Mouse (Mus musculus): ENCODE measurements around the gene Dapp1.

The Dapp1 gene

GRCm38 (mm10) chr3:137981382-137981750 is at the start of gene Dapp1:
Dapp1 (minus strand) TSS chr3:137981545.
- DNase-seq (ENCODE audit: low read depth, low spot score): peak; percentile 81

- DNase-seq (ENCODE audit: low read depth, low spot score): no peak
Measured at GRCm38 (mm10) chr3:138030563-138030962, 49.2 kb upstream of the Dapp1 start.

DNA sequence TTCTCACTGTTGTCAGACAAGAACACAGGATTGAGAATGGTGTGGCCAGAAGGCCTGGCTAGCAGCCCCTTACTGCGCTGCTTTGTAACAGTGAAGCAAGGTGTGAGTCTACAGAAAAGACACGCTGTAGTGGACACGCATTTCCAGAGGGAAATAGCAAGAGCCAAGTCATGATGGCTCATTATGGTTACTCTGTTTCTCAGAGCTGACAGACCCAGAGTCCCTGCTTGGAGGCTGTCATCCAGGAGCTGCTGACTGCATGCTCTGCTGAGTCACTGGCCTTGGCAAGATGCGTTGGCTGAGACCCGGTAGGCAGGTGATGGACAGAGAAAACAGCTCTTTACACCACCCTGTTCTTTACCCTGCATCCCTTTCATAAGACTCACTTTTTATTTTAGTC is 48.0 kb upstream of the Dapp1 start:
- no peak for DNase-seq (ENCODE audit: low read depth, low spot score)

GRCm38 (mm10) chr3:138027575-138028362 is 46.4 kb upstream of the Dapp1 start:
- no peak for DNase-seq (ENCODE audit: low read depth, low spot score)

GRCm38 (mm10) chr3:138026286-138026685 is 44.9 kb upstream of the Dapp1 start:
- DNase-seq (ENCODE audit: low read depth, low spot score): peak; percentile 13

- no peak for DNase-seq (ENCODE audit: low read depth, low spot score)
Measured at GRCm38 (mm10) chr3:138022651-138023050, 41.3 kb upstream of the Dapp1 start.

DNA sequence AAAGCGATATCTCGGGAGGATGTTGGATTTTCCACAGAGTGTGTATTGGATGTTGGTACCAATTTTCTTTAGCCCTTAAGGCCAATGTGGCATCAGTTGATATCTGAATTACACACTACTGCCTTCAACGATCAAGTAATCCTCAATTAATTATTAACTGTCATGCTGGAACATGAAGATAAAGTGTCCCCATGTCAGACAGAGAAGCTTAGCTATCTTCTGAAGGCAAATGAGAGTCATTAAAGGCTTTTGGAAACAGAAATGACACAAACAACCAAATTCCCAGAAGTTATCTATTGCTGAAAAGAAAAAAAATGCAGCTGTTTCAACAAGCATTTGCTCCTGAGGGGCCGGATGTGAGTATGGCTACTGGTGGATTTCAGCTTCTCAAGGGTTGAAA is 40.7 kb upstream of the Dapp1 start:
- no peak for DNase-seq (ENCODE audit: low read depth, low spot score)

- DNase-seq (ENCODE audit: low read depth, low spot score): no peak
Measured at GRCm38 (mm10) chr3:138016810-138017209, 35.5 kb upstream of the Dapp1 start.

- DNase-seq (ENCODE audit: low read depth, low spot score): no peak
Measured at GRCm38 (mm10) chr3:138014725-138015124, 33.4 kb upstream of the Dapp1 start.

GRCm38 (mm10) chr3:138012351-138012750 is 31.0 kb upstream of the Dapp1 start:
- DNase-seq (ENCODE audit: low read depth, low spot score): no peak

GRCm38 (mm10) chr3:138008152-138008551 is 26.8 kb upstream of the Dapp1 start:
- no peak for DNase-seq (ENCODE audit: low read depth, low spot score)

GRCm38 (mm10) chr3:138006896-138007295 is 25.6 kb upstream of the Dapp1 start:
- DNase-seq (ENCODE audit: low read depth, low spot score): no peak

- DNase-seq (ENCODE audit: low read depth, low spot score): no peak
Measured at GRCm38 (mm10) chr3:138003264-138003663, 21.9 kb upstream of the Dapp1 start.

GRCm38 (mm10) chr3:138002545-138002944 is 21.2 kb upstream of the Dapp1 start:
- DNase-seq (ENCODE audit: low read depth, low spot score): no peak

GRCm38 (mm10) chr3:138001865-138002264 is 20.5 kb upstream of the Dapp1 start:
- DNase-seq (ENCODE audit: low read depth, low spot score): no peak

GRCm38 (mm10) chr3:138000724-138001069 is 19.4 kb upstream of the Dapp1 start:
- no peak for DNase-seq (ENCODE audit: low read depth, low spot score)

- no peak for DNase-seq (ENCODE audit: low read depth, low spot score)
Measured at GRCm38 (mm10) chr3:138000062-138000723, 18.8 kb upstream of the Dapp1 start.

GRCm38 (mm10) chr3:137999224-137999790 is 18.0 kb upstream of the Dapp1 start:
- no peak for DNase-seq (ENCODE audit: low read depth, low spot score)

- no peak for DNase-seq (ENCODE audit: low read depth, low spot score)
Measured at GRCm38 (mm10) chr3:137998491-137999223, 17.3 kb upstream of the Dapp1 start.

GRCm38 (mm10) chr3:137995486-137995885 is 14.1 kb upstream of the Dapp1 start:
- DNase-seq (ENCODE audit: low read depth, low spot score): no peak

DNA sequence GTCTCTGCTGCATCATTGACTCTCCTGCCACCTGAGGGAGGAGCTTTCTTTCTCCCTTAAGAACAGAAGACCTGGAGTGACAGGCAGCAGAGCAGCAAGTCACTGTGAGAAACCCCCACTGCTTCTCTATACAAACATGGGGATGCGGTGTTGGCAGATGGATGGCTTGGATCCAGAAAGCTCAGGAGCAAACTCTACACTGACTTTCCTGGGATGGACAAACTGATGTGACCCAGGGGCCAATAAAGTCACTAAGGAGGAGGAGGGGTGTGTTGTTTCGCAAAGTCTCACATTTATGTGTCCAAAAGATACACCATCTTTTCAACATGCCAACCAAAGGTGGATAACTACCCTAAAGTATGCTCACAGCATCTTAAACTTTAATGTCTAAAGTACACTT is 12.9 kb upstream of the Dapp1 start:
- no peak for DNase-seq (ENCODE audit: low read depth, low spot score)

- DNase-seq (ENCODE audit: low read depth, low spot score): peak; percentile 72
Measured at GRCm38 (mm10) chr3:137992366-137992765, 11.0 kb upstream of the Dapp1 start.

All from R1 (cell line).